Mouse (Mus musculus) MEL (cell line): ENCODE results near the gene Cd36. TPM values are rescaled to one million over a fixed set of nuclear protein-coding genes. Genes with fewer than 3 reads are reported as not detected.

Experiments
- DNase-seq: peaks from one replicate; pipeline ENCODE4 v3.0.0; 2011; ENCODE audit warnings: low read depth, low spot score
- H3K27ac ChIP-seq: 2 replicates; pipeline ENCODE4 v1.5.1; 2012; ENCODE audit warnings: low read depth, mild to moderate bottlenecking, control low read depth, low read length, moderate library complexity; ENCODE audit not compliant: control insufficient read depth
- H3K27me3 ChIP-seq, 2 experiments: fragments of 150-350 bp in 1 of 2; sonication (generic) in 1 of 2; 2 replicates each; pipeline ENCODE4 v1.6.1; 2012; ENCODE audit warnings: low read length in 2 of 2, mild to moderate bottlenecking in 2 of 2, improper control_type of control experiment in 1 of 2, moderate library complexity in 1 of 2; ENCODE audit not compliant: insufficient read depth in 2 of 2, control insufficient read depth in 1 of 2
- H3K36me3 ChIP-seq, 2 experiments: 2 replicates each; pipeline ENCODE4 v1.6.1; 2012 to 2014; ENCODE audit warnings: low read length in 2 of 2, improper control_type of control experiment in 1 of 2, inconsistent platforms in 1 of 2, mild to moderate bottlenecking in 1 of 2; ENCODE audit not compliant: insufficient read depth in 2 of 2, control insufficient read depth in 1 of 2
- H3K4me1 ChIP-seq, 2 experiments: fragments of 150-350 bp in 1 of 2; sonication (generic) in 1 of 2; 2 replicates each; pipeline ENCODE4 v1.6.1; 2012; ENCODE audit warnings: low read length in 2 of 2, improper control_type of control experiment in 1 of 2, mild to moderate bottlenecking in 1 of 2; ENCODE audit not compliant: insufficient read depth in 2 of 2, control insufficient read depth in 1 of 2
- H3K4me3 ChIP-seq, 2 experiments: fragments of 150-350 bp in 1 of 2; sonication (generic) in 1 of 2; 2 replicates each; pipeline ENCODE4 v1.5.1; 2012; ENCODE audit warnings: low read depth in 2 of 2, low read length in 2 of 2, mild to moderate bottlenecking in 2 of 2, moderate library complexity in 2 of 2, control low read depth in 1 of 2, improper control_type of control experiment in 1 of 2; ENCODE audit not compliant: control insufficient read depth in 1 of 2, insufficient read depth in 1 of 2
- H3K79me2 ChIP-seq: 2 replicates; pipeline ENCODE4 v1.6.1; 2012; ENCODE audit warnings: mild to moderate bottlenecking, low read length, moderate library complexity; ENCODE audit not compliant: control insufficient read depth, poor library complexity, insufficient read depth
- H3K9ac ChIP-seq: 2 replicates; pipeline ENCODE4 v1.6.1; 2012; ENCODE audit warnings: low read depth, mild to moderate bottlenecking, control low read depth, low read length, moderate library complexity; ENCODE audit not compliant: control insufficient read depth, poor library complexity, severe bottlenecking
- H3K9me3 ChIP-seq: fragments of 150-350 bp; sonication (generic); replicated peaks from 2 replicates; pipeline ENCODE4 v1.6.1; 2012; ENCODE audit warnings: mild to moderate bottlenecking, low read length, improper control_type of control experiment, moderate library complexity; ENCODE audit not compliant: insufficient read depth
- BHLHE40 ChIP-seq: IDR thresholded peaks from 2 replicates; pipeline ENCODE4 v1.6.1; 2012; ENCODE audit warnings: low read depth, mild to moderate bottlenecking, inconsistent platforms, low read length, improper control_type of control experiment, borderline replicate concordance
- CHD1 ChIP-seq: IDR thresholded peaks from 2 replicates; pipeline ENCODE4 v1.6.1; 2012; ENCODE audit warnings: low read depth, mild to moderate bottlenecking, inconsistent platforms, low read length, improper control_type of control experiment
- CTCF ChIP-seq, 3 experiments: IDR thresholded peaks in 2 of 3; conservative IDR thresholded peaks in 1 of 3; 2 replicates each; pipeline ENCODE4 v1.5.1; 2011 to 2012; ENCODE audit warnings: low read length in 3 of 3, low read depth in 2 of 3, mild to moderate bottlenecking in 2 of 3, improper control_type of control experiment in 1 of 3, inconsistent platforms in 1 of 3, mixed read lengths in 1 of 3, moderate library complexity in 1 of 3; ENCODE audit not compliant: control insufficient read depth in 1 of 3, insufficient read depth in 1 of 3, poor library complexity in 1 of 3, severe bottlenecking in 1 of 3
- GABPA ChIP-seq: IDR thresholded peaks from 2 replicates; pipeline ENCODE4 v1.6.1; 2012; ENCODE audit warnings: low read depth, mild to moderate bottlenecking, inconsistent platforms, low read length, improper control_type of control experiment, moderate library complexity
- GATA1 ChIP-seq: IDR thresholded peaks from 2 replicates; pipeline ENCODE4 v1.6.1; 2011; ENCODE audit warnings: low read depth, low read length, improper control_type of control experiment
- JUND ChIP-seq: IDR thresholded peaks from 2 replicates; pipeline ENCODE4 v1.6.1; 2011; ENCODE audit warnings: low read depth, mild to moderate bottlenecking, improper control_type of control experiment, low read length
- MAFK ChIP-seq: IDR thresholded peaks from 2 replicates; pipeline ENCODE4 v1.6.1; 2011; ENCODE audit warnings: low read depth, mild to moderate bottlenecking, low read length, improper control_type of control experiment, borderline replicate concordance
- MAX ChIP-seq: IDR thresholded peaks from 2 replicates; pipeline ENCODE4 v1.6.1; 2011; ENCODE audit warnings: low read length, improper control_type of control experiment
- MAZ ChIP-seq: IDR thresholded peaks from 2 replicates; pipeline ENCODE4 v1.6.1; 2012; ENCODE audit warnings: low read depth, mild to moderate bottlenecking, inconsistent platforms, low read length, improper control_type of control experiment
- MXI1 ChIP-seq: IDR thresholded peaks from 2 replicates; pipeline ENCODE4 v1.6.1; 2011; ENCODE audit warnings: mild to moderate bottlenecking, low read depth, low read length, improper control_type of control experiment
- MYC ChIP-seq: IDR thresholded peaks from 2 replicates; pipeline ENCODE4 v1.6.1; 2011; ENCODE audit warnings: low read depth, mild to moderate bottlenecking, low read length, improper control_type of control experiment, moderate library complexity
- POLR2AphosphoS2 ChIP-seq: IDR thresholded peaks from 2 replicates; pipeline ENCODE4 v1.6.1; 2011; ENCODE audit warnings: low read length, improper control_type of control experiment
- RAD21 ChIP-seq: IDR thresholded peaks from 2 replicates; pipeline ENCODE4 v1.6.1; 2011; ENCODE audit warnings: mild to moderate bottlenecking, low read depth, low read length, improper control_type of control experiment
- RCOR1 ChIP-seq: IDR thresholded peaks from 2 replicates; pipeline ENCODE4 v1.6.1; 2012; ENCODE audit warnings: low read depth, mild to moderate bottlenecking, inconsistent platforms, low read length, improper control_type of control experiment
- SIN3A ChIP-seq: IDR thresholded peaks from 2 replicates; pipeline ENCODE4 v1.6.1; 2012; ENCODE audit warnings: low read length, improper control_type of control experiment, inconsistent platforms
- SMC3 ChIP-seq: IDR thresholded peaks from 2 replicates; pipeline ENCODE4 v1.6.1; 2011; ENCODE audit warnings: low read depth, low read length, improper control_type of control experiment
- TAL1 ChIP-seq: IDR thresholded peaks from 2 replicates; pipeline ENCODE4 v1.6.1; 2012; ENCODE audit warnings: mild to moderate bottlenecking, inconsistent platforms, low read length, moderate library complexity, mixed read lengths
- TBP ChIP-seq: IDR thresholded peaks from 2 replicates; pipeline ENCODE4 v1.8.0; 2011; ENCODE audit warnings: low read depth, low read length, improper control_type of control experiment
- ZC3H11A ChIP-seq: IDR thresholded peaks from 2 replicates; pipeline ENCODE4 v1.6.1; 2012; ENCODE audit warnings: low read depth, mild to moderate bottlenecking, inconsistent platforms, low read length, improper control_type of control experiment
- ZKSCAN1 ChIP-seq: IDR thresholded peaks from 2 replicates; pipeline ENCODE4 v1.6.1; 2012; ENCODE audit warnings: low read depth, mild to moderate bottlenecking, inconsistent platforms, low read length, improper control_type of control experiment, moderate library complexity
- ZMIZ1 ChIP-seq: IDR thresholded peaks from 2 replicates; pipeline ENCODE4 v1.6.1; 2012; ENCODE audit warnings: low read depth, mild to moderate bottlenecking, inconsistent platforms, low read length, improper control_type of control experiment, moderate library complexity
- ZNF384 ChIP-seq: IDR thresholded peaks from 2 replicates; pipeline ENCODE4 v1.6.1; 2012; ENCODE audit warnings: low read depth, mild to moderate bottlenecking, inconsistent platforms, low read length, improper control_type of control experiment
- polyA plus RNA-seq, 2 experiments: library from polyadenylated mRNA; stranded (reverse) in 1 of 2; unstranded in 1 of 2; fragments of >175 nt in 1 of 2; fragments of >200 nt in 1 of 2; gene quantifications; 2 replicates each; pipeline versions ENCODE4 v1.2.1 to v1.2.4; 2012; ENCODE audit warnings: low replicate concordance in 2 of 2, low read depth in 1 of 2; ENCODE audit not compliant: insufficient read length in 2 of 2, insufficient read depth in 1 of 2, missing spikeins in 1 of 2
- total RNA-seq: library from RNA; depleted of rRNA; stranded (reverse); fragments of 300-350 nt; gene quantifications from 2 replicates; pipeline ENCODE4 v1.2.3, GENCODE M21; 2012

The Cd36 gene
- total and polyA plus RNA-seq, 3 experiments = 0.07 to 0.19 TPM; not detected in 1

DNA sequence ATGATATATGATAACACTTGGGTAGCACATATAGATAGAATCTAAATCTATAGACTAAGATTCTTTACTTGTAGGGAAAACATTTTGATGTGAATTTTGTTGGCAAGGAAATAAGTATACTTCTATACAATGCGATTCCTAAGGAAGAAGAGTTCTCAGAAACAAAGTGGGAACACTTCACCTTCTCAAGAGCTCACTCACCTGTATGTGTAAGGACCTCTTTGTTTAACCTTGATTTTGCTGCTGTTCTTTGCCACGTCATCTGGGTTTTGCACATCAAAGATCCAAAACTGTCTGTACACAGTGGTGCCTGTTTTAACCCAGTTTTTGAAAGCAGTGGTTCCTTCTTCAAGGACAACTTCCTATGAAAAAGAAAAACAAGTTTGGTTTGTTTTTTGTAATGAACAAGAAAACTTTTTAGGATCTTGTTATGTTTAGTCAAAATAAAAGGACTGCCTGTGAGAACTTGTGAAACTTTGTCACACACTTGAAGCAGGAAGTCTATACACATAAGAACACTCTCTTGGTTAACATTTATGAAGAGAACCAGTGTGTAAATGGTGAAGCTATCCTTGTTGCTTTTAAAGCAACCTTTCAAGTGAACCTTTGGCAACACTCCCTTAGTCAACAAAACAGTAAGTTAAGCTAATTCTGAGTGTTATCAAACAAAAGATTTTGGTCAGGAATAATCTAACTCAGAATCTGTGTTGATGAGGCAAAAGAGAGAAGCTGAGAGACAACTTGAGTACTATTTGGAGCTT is 68.2 kb downstream of the Cd36 start:
- no peak for DNase-seq

GRCm38 (mm10) chr5:17816170-17816569 is 72.4 kb downstream of the Cd36 start:
- DNase-seq = peak; percentile 58
- no peaks in the 10 kb centered on the region for H3K9me3 ChIP-seq
- H3K27me3 ChIP-seq = no peaks in the 10 kb centered on the region
- H3K36me3 ChIP-seq = peaks cover 0 to 2% of the 10 kb centered on the region in 2 experiments; a peak in 1 of 4 replicates
- no peaks in the 10 kb centered on the region for H3K4me1 ChIP-seq
- no peaks in the 10 kb centered on the region for H3K79me2 ChIP-seq
- no peak overlapping the region for H3K9ac ChIP-seq
- TF ChIP-seq JUND (no peak), CHD1 (no peak), CTCF (IDR thresholded peaks at IDR 0.05 in 2 of 3, conservative IDR thresholded peaks at IDR 0.05 in 1 of 3; ENCODE audit: control insufficient read depth in 1 of 3, insufficient read depth in 1 of 3, low read depth in 2 of 3, low read length in 3 of 3, poor library complexity in 1 of 3, severe bottlenecking in 1 of 3) (peak; percentile 30 to 81 (median 32); a peak in 5 of 6 replicates), RCOR1 (no peak), MXI1 (no peak), SMC3 (peak; percentile 89), GATA1 (no peak), ZC3H11A (peak; percentile 85), RAD21 (peak; percentile 76), ZKSCAN1 (no peak), ZMIZ1 (no peak), ZNF384 (peak; percentile 65; the same call in 1 of the 2 replicates)
- H3K27ac ChIP-seq = no peak overlapping the region
- no peak overlapping the region for H3K4me3 ChIP-seq

More for the DNA sequence above, 68.2 kb downstream of the Cd36 start:
- Histone ChIP-seq H3K9ac (no peak overlapping the region), H3K36me3 (peaks cover 0 to 2% of the 10 kb centered on the region in 2 experiments; a peak in 1 of 4 replicates), H3K9me3 (no peaks in the 10 kb centered on the region), H3K4me1 (no peaks in the 10 kb centered on the region), H3K27ac (no peak overlapping the region), H3K27me3 (no peaks in the 10 kb centered on the region), H3K4me3 (no peak overlapping the region), H3K79me2 (no peaks in the 10 kb centered on the region)
- TF ChIP-seq TAL1 (no peak), JUND (no peak), MAZ (no peak), MYC (no peak), BHLHE40 (no peak), POLR2AphosphoS2 (no peak), MAX (no peak), GABPA (no peak), SIN3A (no peak), CTCF (IDR thresholded peaks at IDR 0.05 in 2 of 3, conservative IDR thresholded peaks at IDR 0.05 in 1 of 3; ENCODE audit: control insufficient read depth in 1 of 3, insufficient read depth in 1 of 3, low read depth in 2 of 3, low read length in 3 of 3, poor library complexity in 1 of 3, severe bottlenecking in 1 of 3) (no peak), TBP (no peak), MAFK (no peak), ZKSCAN1 (no peak)
